Mouse (Mus musculus): ENCODE results near the gene Efna4. TPM values are rescaled to one million over a fixed set of nuclear protein-coding genes. Genes with fewer than 3 reads are reported as not detected.

Gene Efna4
- total RNA-seq, 2 experiments from 2014 or later = 0.56 to 0.62 TPM

- DNase-seq = no peak
Measured at GRCm38 (mm10) chr3:89305105-89305504, 32.7 kb downstream of the Efna4 start.

GRCm38 (mm10) chr3:89304440-89304839 is 33.4 kb downstream of the Efna4 start:
- DNase-seq = no peak

DNA sequence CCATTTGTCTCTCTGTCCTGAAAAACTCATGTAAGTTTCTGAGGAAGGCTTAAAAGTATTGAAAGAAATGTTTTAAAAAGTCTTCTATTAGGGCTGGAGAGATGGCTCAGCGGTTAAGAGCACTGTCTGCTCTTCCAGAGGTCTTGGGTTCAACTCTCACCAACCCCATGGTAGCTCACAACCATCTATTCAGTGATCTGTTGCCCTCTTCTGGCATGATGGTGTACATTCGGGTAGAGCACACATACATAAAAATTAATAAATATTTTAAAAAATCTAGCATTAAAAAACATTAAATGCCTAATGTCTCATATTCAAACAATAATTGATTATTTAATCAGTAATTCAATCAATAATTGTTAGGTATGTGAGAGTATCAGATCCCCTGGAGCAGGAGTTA is 37.3 kb downstream of the Efna4 start:
- no peak for DNase-seq

DNA sequence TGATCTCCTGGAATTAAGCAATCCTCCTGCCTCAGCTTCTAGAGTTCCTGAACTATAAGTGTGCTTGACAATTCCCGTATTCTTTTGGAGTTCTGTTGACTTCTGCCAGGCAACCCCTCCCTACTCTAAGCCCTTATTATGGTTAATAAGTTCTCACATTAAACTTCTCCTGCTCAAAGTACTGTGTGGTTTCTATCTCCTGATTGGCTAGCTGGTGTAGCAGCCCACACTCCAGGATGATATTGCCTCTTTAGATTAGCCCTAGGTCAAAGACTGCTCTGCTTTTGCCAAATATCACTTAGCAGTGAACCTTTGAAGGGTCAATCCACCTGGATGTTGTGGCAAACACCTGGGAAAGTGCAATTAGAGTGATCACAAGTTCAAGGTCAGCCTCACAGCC is 37.8 kb downstream of the Efna4 start:
- no peak for DNase-seq

- DNase-seq = no peak
Measured at GRCm38 (mm10) chr3:89299499-89299898, 38.3 kb downstream of the Efna4 start.

DNA sequence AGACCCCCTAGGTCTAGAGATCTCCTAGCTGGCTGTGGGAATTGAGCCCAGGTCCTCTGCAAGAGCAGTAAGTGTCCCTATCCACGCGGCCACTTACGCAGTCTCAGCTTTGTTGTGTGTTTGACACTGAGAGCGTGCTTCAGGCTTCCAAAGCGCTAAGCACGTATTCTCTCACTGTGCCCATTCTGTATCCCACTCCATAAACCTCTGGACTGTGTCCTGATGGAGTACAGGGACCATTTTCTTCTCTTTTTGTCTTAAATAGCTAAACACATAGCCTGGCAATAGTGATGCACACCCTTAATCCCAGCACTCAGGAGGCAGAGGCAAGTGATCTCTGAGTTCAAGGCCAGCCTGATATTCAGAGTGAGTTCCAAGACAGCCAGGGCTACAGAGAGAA is 38.9 kb downstream of the Efna4 start:
- no peak for DNase-seq

DNA sequence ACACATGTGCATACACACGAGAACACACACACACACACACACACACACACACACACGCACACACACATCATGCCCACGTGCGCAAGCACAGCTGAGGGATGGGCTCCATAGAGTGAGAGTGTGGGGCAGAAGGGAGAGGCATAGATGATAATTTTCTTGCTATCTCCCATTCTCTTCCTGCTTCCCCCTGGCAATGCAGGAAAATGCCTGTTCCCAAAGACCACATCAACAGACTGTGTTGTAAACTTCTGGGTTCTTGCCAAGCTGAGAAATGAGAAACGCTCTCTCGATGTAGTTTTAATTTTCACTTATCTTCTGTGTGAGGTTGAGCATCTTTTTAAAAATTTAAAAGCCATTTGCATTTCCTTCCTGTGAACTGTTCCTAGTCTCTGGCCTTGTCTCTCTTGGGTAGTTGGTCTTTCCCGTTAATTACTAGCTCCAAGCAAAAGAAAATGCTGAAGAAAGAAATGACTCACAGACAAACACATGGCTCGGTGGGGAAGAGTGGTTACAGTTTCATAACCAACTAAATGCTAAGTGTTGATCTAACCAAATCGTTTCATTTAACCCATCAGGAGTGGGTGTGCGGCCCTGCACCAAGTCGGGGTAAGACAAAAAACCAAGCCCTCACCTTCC is 40.9 kb downstream of the Efna4 start:
- DNase-seq = no peak

DNA sequence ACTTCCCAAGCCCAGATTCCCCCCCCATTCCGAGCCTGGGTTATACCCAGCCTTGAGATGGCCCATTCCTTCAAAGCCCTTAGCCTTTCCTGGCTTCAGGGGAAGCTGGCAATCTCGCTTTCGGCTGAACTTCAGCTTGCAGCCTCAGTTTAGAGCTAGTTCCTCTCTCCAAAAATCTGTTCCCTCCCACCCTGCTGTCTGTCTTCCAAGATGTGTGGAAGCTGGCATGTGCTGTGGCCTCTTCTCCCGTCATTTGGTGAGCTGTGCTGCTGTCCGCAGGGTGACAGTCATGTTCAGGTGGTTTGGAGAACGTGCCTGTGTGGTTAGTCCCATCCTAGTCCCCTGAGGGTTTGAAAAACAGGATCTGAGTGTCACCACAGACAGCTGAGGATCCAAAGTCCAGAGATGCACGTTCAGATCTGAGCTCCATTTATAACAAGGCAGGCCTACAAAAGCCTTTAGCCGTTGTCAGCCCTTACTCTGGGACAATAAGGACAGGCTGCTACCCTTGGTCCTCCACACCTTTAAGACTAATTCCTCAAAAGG is 42.1 kb downstream of the Efna4 start:
- DNase-seq = peak in 1 of 2 experiments; percentile 50

DNA sequence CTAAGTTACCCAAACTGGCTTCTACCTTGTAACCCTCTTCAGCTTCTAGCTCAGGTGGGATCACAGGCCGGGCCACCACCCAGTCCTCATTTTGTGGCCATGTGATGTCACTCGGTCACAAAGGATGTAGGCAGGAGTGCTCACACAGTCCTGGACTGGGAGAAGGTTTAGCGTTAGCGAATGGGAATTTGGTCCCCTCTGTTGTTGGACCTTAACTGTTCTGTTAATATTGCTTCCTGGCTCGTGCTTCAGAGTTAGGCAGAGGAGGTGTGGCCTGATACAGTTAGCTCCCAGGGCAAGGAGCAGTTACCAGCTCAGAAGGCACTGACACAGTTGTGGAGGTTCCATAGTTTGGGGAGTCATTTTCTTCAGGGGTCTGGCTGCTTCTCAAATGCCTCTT is 43.6 kb downstream of the Efna4 start:
- no peak for DNase-seq

DNA sequence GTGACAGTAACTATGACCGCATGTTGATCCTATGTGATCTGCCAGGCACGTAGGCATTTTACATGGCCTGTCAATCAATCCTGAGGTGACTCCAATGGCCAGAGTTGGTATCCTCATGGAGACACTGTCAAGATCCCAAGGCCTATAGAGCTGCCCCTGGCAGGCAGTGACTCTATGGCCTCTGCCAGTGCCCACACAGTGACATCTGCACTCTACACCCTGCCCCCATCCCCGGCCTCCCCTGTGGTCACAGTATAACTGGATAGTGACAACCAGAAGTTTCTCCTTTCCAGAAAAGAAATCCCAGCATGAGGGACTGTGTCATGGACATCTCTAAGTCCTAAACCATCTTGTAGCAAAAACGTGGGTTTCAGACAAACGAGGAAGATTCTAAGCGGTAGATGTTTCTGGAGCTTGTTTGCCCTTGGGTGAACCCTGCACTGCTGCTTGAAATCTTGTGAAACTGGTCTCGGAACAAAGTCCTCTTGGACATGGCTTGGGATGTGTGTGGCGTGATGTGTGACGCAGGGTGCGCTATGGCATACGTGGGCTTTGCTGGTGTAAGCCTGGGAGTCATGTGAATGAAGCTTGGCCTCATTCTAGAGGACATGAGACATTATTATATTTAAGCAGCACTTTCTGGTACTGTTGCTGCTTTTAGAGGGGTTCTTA is 44.4 kb downstream of the Efna4 start:
- DNase-seq = no peak

DNA sequence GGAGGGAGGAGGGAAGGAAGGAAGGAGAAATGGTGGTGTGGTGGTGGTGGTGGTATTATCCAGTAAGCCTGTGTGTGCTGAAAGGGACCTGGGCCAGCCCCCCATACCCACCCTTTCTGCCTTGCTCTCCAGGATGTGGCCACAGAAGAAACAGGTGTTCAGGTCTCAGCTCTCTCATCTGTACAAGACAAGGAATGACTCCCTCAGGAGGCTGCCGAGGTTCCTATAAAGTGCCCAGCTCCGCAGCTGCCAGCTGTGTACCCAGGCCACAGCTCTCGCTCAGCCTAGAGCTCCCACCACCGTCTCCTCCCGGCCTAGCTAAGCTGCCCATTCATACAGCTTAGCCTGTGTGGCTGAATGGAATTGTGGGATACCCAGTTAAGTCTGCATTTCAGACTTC is 45.5 kb downstream of the Efna4 start:
- DNase-seq = no peak

- DNase-seq = no peak
Measured at GRCm38 (mm10) chr3:89291874-89292273, 46.0 kb downstream of the Efna4 start.

GRCm38 (mm10) chr3:89288503-89288928 is 49.3 kb downstream of the Efna4 start:
- no peak for DNase-seq

DNA sequence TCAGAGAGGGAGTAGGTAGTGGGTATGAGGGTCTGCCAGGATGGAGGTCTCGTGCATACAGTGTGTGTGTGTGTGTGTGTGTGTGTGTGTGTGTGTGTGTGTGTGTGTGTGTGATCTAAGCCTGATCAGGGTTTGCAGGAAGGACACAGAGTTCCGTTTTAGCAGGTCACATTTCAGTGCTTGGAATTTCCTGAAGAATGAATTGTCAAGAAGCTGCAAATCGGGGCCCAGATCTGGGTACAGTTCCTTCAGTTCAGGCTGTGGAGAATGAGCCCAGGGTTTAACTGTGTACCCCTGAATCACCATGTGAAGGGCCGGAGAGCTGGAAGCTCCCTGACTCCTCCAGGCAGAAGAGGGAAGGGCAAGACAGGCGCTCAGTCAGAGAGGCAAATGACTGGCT is 50.5 kb downstream of the Efna4 start:
- no peak for DNase-seq

GRCm38 (mm10) chr3:89285526-89285925 is 52.3 kb downstream of the Efna4 start:
- no peak for DNase-seq

- DNase-seq = no peak
Measured at GRCm38 (mm10) chr3:89284261-89284660, 53.6 kb downstream of the Efna4 start.

Other genes starting within 250 kb of the Efna4 start
- 100 to 1,000 TPM; 129 to 137 TPM for gene Rusc1, start 244.7 kb downstream of the Efna4 start, total RNA-seq (2021)
- gene Gm43738, start 236.9 kb downstream of the Efna4 start, total RNA-seq (2021) = not detected
- gene Fdps, start 236.1 kb downstream of the Efna4 start, total RNA-seq (2021) = 10 to 100 TPM; 78.8 to 80.0 TPM
- not detected for gene Pklr, start 201.9 kb downstream of the Efna4 start, total RNA-seq (2021)
- gene Hcn3, start 177.8 kb downstream of the Efna4 start, total RNA-seq (2021) = 10 to 100 TPM; 11.8 to 12.1 TPM
- gene Clk2, start 173.2 kb downstream of the Efna4 start, total RNA-seq (2021) = 10 to 100 TPM; 52.0 to 53.4 TPM
- gene Scamp3, start 160.6 kb downstream of the Efna4 start, total RNA-seq (2021) = 10 to 100 TPM; 66.8 to 71.9 TPM
- 10 to 100 TPM; 57.8 to 71.0 TPM for gene Fam189b, start 154.9 kb downstream of the Efna4 start, total RNA-seq (2021)
- 10 to 100 TPM; 57.0 to 61.9 TPM for gene Gba, start 135.1 kb downstream of the Efna4 start, total RNA-seq (2021)
- 10 to 100 TPM; 37.7 to 38.1 TPM for gene Thbs3, start 122.8 kb downstream of the Efna4 start, total RNA-seq (2021)
- 10 to 100 TPM; 89.5 to 93.8 TPM for gene Mtx1, start 110.9 kb downstream of the Efna4 start, total RNA-seq (2021)
- 1 to 10 TPM in 1 of 2 experiments, under 1 TPM in 1; 0.61 to 1.0 TPM for gene Muc1, start 109.0 kb downstream of the Efna4 start, total RNA-seq (2021)
- gene Krtcap2, start 92.1 kb downstream of the Efna4 start, total RNA-seq (2021) = 10 to 100 TPM; 71.4 to 86.2 TPM
- 10 to 100 TPM; 86.7 to 93.7 TPM for gene Trim46, start 91.7 kb downstream of the Efna4 start, total RNA-seq (2021)
- gene Dpm3, start 78.7 kb downstream of the Efna4 start, total RNA-seq (2021) = 10 to 100 TPM; 50.4 to 65.2 TPM
- 10 to 100 TPM; 44.0 to 47.1 TPM for gene Slc50a1, start 67.5 kb downstream of the Efna4 start, total RNA-seq (2021)
- 1 to 10 TPM; 8.8 to 9.9 TPM for gene Efna1, start 56.9 kb downstream of the Efna4 start, total RNA-seq (2021)
- gene Efna3, start 15.1 kb downstream of the Efna4 start, total RNA-seq (2021) = 10 to 100 TPM; 67.0 to 69.9 TPM
- gene Adam15, start 12.0 kb upstream of the Efna4 start, total RNA-seq (2021) = 100 to 1,000 TPM; 108 to 123 TPM
- gene Dcst2, start 23.9 kb upstream of the Efna4 start, total RNA-seq (2021) = under 1 TPM in 1 of 2 experiments, not detected in 1; 0.43 TPM
- gene Dcst1, start 27.2 kb upstream of the Efna4 start, total RNA-seq (2021) = not detected
- gene Zbtb7b, start 56.7 kb upstream of the Efna4 start, total RNA-seq (2021) = 10 to 100 TPM; 15.1 to 16.1 TPM
- 1 to 10 TPM; 4.6 to 6.3 TPM for gene Lenep, start 64.8 kb upstream of the Efna4 start, total RNA-seq (2021)
- gene Flad1, start 73.8 kb upstream of the Efna4 start, total RNA-seq (2021) = 10 to 100 TPM; 35.8 to 39.2 TPM
- gene Cks1b, start 80.4 kb upstream of the Efna4 start, total RNA-seq (2021) = 1 to 10 TPM; 3.1 TPM
- 10 to 100 TPM; 12.1 to 12.4 TPM for gene Shc1, start 80.4 kb upstream of the Efna4 start, total RNA-seq (2021)
- 10 to 100 TPM; 59.4 to 64.8 TPM for gene Pygo2, start 92.2 kb upstream of the Efna4 start, total RNA-seq (2021)
- gene Pbxip1, start 98.7 kb upstream of the Efna4 start, total RNA-seq (2021) = 10 to 100 TPM; 38.3 to 43.4 TPM
- 10 to 100 TPM; 28.3 to 28.4 TPM for gene Pmvk, start 116.5 kb upstream of the Efna4 start, total RNA-seq (2021)
- 10 to 100 TPM; 24.4 to 29.0 TPM for gene Kcnn3, start 182.1 kb upstream of the Efna4 start, total RNA-seq (2021)